Mouse (Mus musculus) thymus, postnatal 14 days (tissue): Measurements from ENCODE around the gene Olfr243.
"Not testable (repeated sequence)": the region's sequence is repeated elsewhere in the genome, so short reads cannot be mapped to it uniquely, and the experiment has no call there.

ENCODE experiments used
- DNase-seq: peaks from one replicate; pipeline ENCODE4 v3.0.0; 2021

Olfr243 gene

GRCm38 (mm10) chr7:103714371-103714770 lies at the start of gene Olfr243:
Gene Olfr243, plus strand, starts transcription at chr7:103714671.
- no peak for DNase-seq

DNA sequence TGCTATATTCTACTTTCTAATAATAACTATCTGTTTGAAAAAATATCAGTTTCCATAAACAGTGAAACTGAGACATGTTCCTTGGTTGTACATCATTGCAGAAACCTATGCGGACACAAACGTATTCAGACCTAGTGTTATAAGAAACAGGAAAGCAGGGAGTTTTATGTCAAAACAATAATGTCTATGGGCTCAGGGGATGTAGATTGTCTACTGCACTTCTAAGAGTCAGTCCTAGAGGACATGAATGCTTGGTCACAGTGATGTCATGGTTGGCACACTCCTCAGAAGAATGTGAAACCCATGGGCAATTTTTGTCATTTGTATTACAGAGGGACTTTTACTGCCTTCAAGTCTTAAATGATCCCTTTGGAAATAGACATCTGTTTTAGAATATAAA lies 43.4 kb upstream of the Olfr243 start, which contains the start of gene Olfr624:
Gene Olfr624 (minus strand): TSS at position 101 of the 400 bp plus-strand sequence.
- no peak for DNase-seq

- DNase-seq: no peak
Observed at GRCm38 (mm10) chr7:103682420-103682819, 32.1 kb upstream of the Olfr243 start, which contains the start of gene Olfr625-ps1. Gene Olfr625-ps1, plus strand, starts transcription at chr7:103682720.

- DNase-seq: no peak
Observed at GRCm38 (mm10) chr7:103699469-103699868, 15.0 kb upstream of the Olfr243 start.

DNA sequence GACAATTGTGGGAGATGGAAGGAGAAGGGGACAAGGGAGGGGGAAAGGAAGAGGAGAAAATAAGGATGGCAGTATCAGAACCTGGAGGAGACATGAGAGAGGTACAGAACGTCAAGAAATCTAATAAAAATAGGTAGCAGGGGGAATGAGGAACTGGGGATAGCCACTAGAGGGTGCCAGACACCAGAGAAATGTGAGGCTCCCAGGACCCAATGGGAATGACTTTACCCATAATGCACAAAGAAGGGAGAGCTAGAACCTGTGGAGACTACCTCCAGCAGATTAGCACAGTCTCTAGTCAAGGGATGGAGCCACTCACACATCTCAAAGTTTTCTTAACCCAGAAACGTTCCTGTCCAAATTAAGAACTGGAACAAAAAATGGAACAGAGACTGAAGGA lies 2.4 kb upstream of the Olfr243 start:
- DNase-seq: peak; percentile 14

GRCm38 (mm10) chr7:103716398-103716797 lies 1.9 kb downstream of the Olfr243 start:
- not testable (repeated sequence) for DNase-seq

GRCm38 (mm10) chr7:103730074-103730473 lies 15.6 kb downstream of the Olfr243 start, which contains the start of gene Olfr628:
Gene Olfr628, plus strand, starts transcription at chr7:103730374.
- DNase-seq: no peak

- no peak for DNase-seq
Observed at GRCm38 (mm10) chr7:103744843-103745242, 30.4 kb downstream of the Olfr243 start, which contains the start of gene Olfr629. Gene Olfr629, minus strand, starts transcription at chr7:103744943.

DNA sequence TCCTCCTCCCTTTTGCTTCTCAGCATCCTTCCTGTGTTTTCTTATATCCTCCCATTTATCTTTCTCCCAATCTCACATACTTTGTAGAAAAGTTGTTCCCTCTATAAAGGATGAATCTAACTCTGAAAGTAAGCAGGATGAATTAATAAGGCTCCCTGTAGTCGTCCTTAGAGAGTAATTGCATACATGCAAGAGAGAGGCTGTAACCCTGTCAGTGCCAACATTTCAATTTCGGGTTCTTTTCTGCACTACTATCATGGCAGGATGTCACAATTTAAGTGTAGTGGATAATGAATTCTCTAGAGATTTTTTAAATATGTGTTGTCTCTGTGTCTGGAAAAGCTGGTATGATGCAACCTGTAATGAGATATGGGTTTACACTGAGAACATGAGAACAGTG lies 42.8 kb downstream of the Olfr243 start, which contains the start of gene Olfr630:
Gene Olfr630 (minus strand): TSS at position 101 of the 400 bp plus-strand sequence.
- no peak for DNase-seq

GRCm38 (mm10) chr7:103762212-103762611 lies 47.7 kb downstream of the Olfr243 start:
- not testable (repeated sequence) for DNase-seq

DNA sequence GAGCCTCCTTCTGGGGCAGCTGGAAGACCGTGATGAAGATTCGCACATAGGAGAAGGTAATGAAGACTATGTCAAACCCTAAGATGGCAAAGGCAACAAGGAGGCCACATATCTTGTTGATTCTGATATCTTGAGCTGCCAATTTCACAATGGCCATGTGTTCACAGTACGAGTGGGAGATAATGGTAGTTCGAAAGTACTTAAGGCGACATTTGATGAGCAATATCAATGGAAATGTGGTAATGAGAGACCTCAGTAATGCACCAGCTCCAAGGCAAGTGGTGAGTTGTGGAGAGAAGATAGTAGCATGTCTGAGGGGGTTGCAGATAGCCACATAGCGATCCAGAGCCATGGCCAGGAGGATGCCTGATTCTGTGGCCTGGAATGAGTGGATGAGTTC lies 53.2 kb downstream of the Olfr243 start:
- DNase-seq: not testable (repeated sequence)
